Mouse (Mus musculus): ENCODE results near the gene Ugt1a2.

DNA sequence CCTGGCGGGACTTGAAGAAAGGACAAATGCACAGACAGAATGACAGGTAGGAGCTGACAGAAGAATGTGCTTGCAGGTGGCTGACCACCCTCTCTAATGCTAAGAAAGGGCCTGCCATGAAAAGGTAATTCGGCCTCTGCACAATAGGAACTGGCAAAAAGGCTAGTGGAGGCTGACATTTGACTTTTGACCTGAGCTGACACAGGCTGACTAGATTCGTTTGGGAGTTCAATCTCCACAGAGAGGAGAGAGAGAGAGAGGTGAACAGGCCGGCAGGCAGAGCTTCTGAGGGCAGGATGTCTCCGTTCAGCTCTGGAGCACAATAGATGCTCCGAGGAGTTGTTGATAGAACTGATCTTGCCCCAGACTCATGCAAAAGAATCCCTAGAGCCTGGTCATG is 46.0 kb downstream of the Ugt1a2 start:
- TF ChIP-seq CTCF (IDR thresholded peaks at IDR 0.05; ENCODE audit: borderline replicate concordance, control insufficient read depth, extremely low read depth, insufficient read depth, low read length, poor library complexity) = no peak
- no peak for TF ChIP-seq POLR2A (IDR thresholded peaks at IDR 0.05; ENCODE audit: control insufficient read depth, extremely low read depth, insufficient read depth, low read length, poor library complexity)

Measured in thymus, adult 2 months (tissue).